Mouse (Mus musculus) frontal cortex, adult 2 months (tissue): ENCODE measurements around the gene Cers5. TPM values are rescaled to one million over a fixed set of nuclear protein-coding genes. Genes with fewer than 3 reads are reported as not detected.

ENCODE experiments used
- DNase-seq, 2 experiments: peaks; one replicate each; pipeline ENCODE4 v3.0.0; 2022; ENCODE audit warnings: low spot score in 1 of 2; ENCODE audit errors: extremely low spot score in 1 of 2
- polyA plus RNA-seq: library from polyadenylated mRNA; depleted of rRNA; stranded (reverse); fragments of >200 nt; gene quantifications from 2 replicates; pipeline ENCODE4 v1.2.3, GENCODE M21; 2012

Cers5 gene
- polyA plus RNA-seq, 1 experiment, result 45.7 TPM

GRCm38 (mm10) chr15:99791003-99791402 lies 18.3 kb upstream of the Cers5 start:
- no peak for DNase-seq

DNA sequence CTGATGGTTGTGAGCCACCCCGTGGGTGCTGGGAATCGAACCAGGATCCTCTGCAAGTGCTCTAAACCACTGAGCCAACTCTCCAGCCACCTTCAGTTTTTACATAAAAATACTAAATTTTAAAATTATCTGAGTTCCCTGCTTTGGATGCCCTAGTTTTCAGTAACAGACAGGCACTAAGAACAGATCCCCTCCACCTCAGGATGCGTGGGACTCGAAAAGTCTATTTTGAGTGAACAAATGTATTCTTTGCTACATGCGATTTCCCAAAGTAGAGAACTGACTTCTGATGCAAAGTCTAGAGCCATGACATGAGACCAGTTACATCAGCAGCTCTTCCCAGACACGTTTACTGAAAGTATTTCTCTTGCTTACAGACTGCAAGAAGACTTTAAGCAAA lies 17.8 kb upstream of the Cers5 start:
- DNase-seq, result peak; percentile 58 to 69

DNA sequence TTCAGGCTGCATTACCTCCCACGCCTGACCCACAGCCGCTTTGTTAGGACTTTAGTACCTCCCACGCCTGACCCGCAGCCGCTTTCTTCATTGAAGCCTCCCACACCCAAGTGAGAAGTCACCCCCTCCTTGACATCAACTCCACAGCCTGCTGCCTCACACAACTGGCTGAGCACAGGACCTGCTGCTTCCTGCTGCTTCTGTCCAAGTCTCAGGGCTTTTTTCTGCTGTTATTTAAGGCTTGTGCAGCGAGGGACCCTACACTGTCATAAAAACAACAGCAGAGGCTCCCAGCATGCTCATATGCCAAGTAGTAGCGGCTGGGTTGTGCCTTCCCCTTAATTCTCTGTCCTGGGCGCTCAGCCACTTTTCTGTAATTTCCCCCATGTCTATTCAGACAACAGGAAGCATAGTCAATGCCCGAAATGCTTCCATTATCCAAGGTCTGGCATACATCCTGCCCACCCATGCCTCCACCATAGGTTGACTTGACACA lies 15.0 kb upstream of the Cers5 start:
- DNase-seq, result peak in 1 of 2 experiments; percentile 34

GRCm38 (mm10) chr15:99778677-99779335 lies 6.1 kb upstream of the Cers5 start:
- no peak for DNase-seq

DNA sequence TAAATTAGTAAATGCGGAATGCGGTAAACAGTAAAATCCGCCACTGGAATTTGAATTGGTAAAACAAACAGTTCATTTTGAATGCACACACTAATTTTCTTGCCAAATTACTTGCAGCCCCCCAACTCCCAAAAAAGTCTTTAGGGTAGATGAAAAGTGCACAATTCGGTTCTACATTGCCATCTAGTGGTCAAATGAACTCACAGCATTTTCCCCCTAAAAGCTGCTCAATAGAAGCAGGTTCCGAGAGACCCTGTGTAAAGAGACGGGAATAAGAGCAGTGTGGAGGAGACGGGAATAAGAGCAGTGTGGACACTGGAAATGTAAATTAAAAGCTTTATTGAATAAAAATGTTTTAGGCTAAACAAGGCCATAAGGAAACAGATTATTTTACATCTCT lies 5.5 kb upstream of the Cers5 start:
- peak in 1 of 2 experiments; percentile 62 for DNase-seq

DNA sequence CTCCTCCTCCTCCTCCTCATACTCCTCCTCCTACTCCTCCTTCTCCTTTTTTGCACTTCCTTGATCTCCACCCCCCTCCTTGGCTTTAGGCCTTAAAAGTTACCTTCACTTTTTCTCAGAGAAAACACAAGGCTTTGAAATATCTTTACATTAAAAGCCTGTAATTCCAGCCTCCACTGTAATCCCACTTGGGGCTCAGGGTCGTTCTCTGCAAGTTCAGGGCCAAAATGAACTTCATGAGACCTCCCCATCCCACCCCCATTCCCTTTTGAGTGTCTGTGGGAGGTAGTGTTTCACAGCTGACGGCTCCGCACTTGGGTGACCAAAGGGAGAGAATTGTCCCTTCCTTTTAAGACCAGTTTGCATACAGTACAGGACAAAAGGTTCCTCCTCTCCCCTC lies 240 bp upstream of the Cers5 start:
- no peak for DNase-seq

DNA sequence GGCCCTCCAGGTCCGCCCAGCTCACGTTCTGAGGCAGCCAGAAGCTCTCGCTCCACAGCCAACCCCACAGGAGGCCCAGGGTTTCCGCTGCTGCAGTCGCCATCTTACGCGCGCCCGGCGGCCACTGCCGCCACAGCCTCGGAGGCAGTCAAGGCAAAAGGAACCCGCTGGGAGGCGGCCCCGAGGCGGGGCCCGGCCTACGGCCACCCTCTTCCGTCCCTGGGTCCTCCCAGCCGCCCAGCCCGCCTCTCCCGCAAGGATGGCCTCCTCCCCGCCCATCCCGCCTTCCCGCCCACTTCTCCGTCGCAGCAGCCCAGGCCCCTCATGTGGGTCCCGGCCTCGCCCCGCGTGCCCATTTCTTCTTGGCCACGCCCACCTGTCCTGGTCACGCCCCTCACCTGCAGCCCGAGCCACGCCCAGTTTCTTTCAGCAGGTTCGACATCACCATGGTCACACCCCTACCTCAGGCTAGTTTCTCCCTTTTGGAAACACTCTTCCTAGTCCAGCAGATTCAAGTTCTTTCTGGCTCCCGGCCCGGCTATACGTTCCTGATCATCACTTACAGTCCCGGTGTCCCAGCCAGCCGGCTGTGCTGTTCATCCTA lies 306 bp downstream of the Cers5 start:
- DNase-seq, result peak; percentile 50 to 79

GRCm38 (mm10) chr15:99771601-99772276 lies 946 bp downstream of the Cers5 start:
- DNase-seq, result peak; percentile 5 to 56

- no peak for DNase-seq
These were observed 1.6 kb downstream of the Cers5 start for GRCm38 (mm10) chr15:99771004-99771500.

DNA sequence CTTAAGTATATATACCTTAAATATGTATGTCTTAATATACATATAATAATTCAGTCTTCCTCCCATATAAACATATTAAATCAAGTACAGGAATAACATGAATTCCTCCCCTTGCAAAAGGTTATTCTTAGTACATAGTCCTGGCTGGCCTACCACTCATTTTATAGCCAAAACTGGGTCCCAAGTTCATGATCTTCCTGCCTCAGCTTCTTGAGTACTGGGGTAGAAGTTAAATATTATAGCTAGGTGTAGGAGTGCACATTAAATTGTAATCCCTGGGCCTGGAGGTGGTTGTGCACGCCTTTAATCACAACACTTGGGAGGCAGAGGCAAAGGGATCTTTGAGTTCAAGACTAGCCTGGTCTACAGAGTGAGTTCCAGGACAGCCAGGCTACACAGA lies 3.9 kb downstream of the Cers5 start:
- DNase-seq, result no peak

GRCm38 (mm10) chr15:99767467-99767866 lies 5.2 kb downstream of the Cers5 start:
- no peak for DNase-seq

DNA sequence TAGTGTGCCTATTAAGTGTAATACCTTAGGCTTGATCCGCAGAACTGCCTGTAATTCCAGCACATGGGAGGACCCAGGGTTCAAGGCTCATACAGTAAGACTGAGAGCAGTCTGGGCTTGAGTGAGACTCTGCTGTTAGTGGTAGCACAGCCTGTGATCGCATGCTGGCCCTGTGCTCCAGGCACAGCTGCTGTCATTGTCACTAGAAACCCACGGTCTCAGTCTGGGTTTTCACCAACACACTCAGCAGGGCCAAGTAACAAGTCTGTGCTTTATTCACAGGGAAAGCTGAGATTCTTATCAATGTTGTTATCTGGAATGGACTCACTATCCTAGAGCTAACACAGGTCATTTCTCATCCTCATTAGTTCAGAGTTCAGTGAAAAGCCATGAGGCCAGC lies 18.5 kb downstream of the Cers5 start:
- no peak for DNase-seq

- no peak for DNase-seq
These were observed 32.5 kb downstream of the Cers5 start for GRCm38 (mm10) chr15:99740229-99740628.

DNA sequence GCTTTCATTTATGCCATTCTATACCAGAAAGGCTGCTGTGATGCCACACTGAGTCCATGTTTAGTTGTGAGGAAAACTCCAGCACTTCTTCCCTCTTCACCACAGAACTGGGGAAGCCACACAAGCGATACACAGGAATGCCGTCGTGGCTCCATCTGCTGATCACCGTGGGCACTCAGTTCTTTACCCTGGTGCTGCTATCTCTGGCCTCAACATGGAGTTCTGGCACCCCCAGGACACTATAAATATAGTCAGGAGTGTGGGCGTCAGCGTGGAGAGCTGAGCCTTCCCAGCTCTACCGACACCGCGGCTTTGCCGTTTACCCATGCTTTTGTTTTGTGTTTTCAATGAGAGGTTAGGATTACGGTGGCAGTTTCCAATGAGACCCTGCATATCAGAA lies 36.0 kb downstream of the Cers5 start:
- peak in 1 of 2 experiments; percentile 64 for DNase-seq

- DNase-seq, result peak; percentile 100
These were observed 37.1 kb downstream of the Cers5 start for GRCm38 (mm10) chr15:99735631-99736030.

- DNase-seq, result no peak
These were observed 39.5 kb downstream of the Cers5 start for GRCm38 (mm10) chr15:99733186-99733585.

DNA sequence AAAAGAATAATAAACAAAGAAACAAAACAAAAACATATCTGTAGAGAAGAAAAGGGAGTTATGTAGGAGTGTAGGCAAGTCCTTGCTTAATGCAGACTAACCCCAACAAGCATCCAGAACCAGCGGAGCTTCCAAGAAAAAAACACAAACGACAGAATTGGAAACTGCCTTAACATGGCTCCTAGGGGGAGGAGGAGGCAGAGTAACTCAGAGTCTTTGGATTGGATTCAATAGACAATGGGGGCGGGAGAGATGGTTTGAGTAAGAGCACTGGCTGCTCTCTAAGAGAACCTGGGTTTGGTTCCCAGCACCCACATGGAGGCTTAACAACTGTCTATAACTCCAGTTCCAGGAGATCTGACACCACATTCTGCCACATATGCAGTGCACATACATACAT lies 41.0 kb downstream of the Cers5 start:
- DNase-seq, result no peak

DNA sequence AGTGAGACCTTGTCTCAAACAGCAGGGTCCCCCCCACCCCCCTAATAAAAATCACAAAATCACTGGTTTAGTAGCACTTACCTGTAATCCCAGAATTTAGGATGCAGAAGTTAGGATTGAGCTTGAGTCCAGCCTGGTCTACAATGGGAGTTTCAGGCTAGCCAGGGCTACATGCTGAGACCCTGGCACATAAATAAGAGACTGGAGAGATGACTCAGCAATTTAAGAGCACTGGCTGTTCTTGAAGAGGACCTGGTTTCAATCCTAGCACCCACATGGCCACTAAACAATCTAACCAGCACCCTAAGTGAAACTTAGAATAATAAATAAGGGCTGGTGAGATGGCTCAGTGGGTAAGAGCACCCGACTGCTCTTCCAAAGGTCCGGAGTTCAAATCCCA lies 41.5 kb downstream of the Cers5 start:
- no peak for DNase-seq

GRCm38 (mm10) chr15:99729056-99729783 lies 43.5 kb downstream of the Cers5 start:
- no peak for DNase-seq

- no peak for DNase-seq
These were observed 44.5 kb downstream of the Cers5 start for GRCm38 (mm10) chr15:99728211-99728610.

- no peak for DNase-seq
These were observed 45.2 kb downstream of the Cers5 start for GRCm38 (mm10) chr15:99727525-99727924.
